Mouse (Mus musculus): Measurements from ENCODE around the gene Macf1.

DNA sequence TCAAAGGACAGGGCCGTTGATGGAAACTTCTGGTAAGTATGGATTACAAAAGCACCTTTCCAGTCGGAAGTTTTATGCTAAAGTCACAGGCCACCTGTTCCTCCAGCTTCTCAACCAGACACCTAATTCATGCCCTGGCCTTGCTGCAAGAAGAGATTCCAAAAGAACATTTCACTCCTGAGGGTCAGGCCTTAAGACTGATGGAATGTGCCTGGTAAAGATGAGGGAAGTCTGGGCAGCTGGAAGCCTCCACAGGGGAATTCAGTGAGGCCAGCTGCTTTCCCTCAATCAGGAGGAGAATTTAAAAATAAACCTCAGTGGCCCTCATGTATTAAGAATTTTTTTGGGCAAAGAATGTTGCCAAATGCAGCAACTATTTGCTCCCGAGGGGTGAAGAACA lies 90.5 kb downstream of the Macf1 start:
- TF ChIP-seq FLI1 (IDR thresholded peaks at IDR 0.05; ENCODE audit: low read length), result no peak
- TF ChIP-seq GATA1 (IDR thresholded peaks at IDR 0.05; ENCODE audit: borderline replicate concordance, low read length), result no peak

All from megakaryocyte, embryonic 14.5 days (primary cell).